Comparison of ENCODE assay signal across 23 mouse cellular contexts in the genomic region with DNA sequence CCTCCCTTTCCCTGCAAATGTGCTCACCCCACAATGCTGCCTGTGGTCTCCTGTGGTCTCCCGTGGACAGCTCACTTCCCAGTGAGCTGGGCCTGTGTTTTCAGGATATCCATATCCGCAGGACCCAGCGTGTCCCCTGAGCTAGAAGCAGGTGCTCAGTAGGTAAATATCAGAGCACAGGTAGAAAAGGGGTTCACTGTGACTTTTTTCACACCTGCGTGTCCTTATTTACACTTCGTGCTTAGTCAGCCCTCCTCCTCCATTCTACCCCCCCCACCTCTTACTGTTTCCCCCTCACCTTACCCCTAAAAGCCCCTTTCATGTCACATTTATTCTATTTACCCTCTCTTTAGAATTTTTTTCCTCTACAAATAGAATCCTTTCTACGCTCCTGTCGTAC. TPM values are rescaled to one million over a fixed set of nuclear protein-coding genes. Genes with fewer than 3 reads are reported as not detected.
DNase-seq lines count a peak whose midpoint lies in the region; ATAC-seq and TF ChIP-seq lines count a peak whose summit lies in the region.
"Had no signal": no experiment of that assay in that cellular context is flagged by ENCODE, and none has a peak within 500 bp of the region (broad histone marks: within the 10 kb centered on the region; RNA-seq: fewer than 3 reads in every experiment).

No protein-coding gene starts in this region.

- H3K4me3 ChIP-seq in ES-E14 (ENCODE audit: insufficient read depth in 1 of 2, low read depth in 1 of 2, low read length in 2 of 2, poor library complexity in 1 of 2, severe bottlenecking in 1 of 2), result no peak overlapping the region
- peak overlapping the region; percentile 21 to 30; a peak in 3 of 4 replicates for H3K4me3 ChIP-seq in liver, embryonic 14.5 days (ENCODE audit: insufficient read depth in 1 of 2, low read depth in 2 of 2, low read length in 2 of 2)
- H3K4me3 ChIP-seq in stomach, embryonic 15.5 days (replicated peaks), result 0 out of 2 replicates have a peak overlapping the region, but pooled peaks have one; percentile 3
- H3K4me3 ChIP-seq: embryonic facial prominence, embryonic 13.5 days; forebrain, embryonic 12.5 days; heart, embryonic 10.5 days; hindbrain, embryonic 13.5 days had no signal

- H3K27ac ChIP-seq in ES-E14 (ENCODE audit: insufficient read depth, low read depth, low read length, poor library complexity, severe bottlenecking), result no peak overlapping the region
- no peak overlapping the region for H3K27ac ChIP-seq in liver, embryonic 14.5 days
- H3K27ac ChIP-seq in stomach, embryonic 15.5 days, result no peak overlapping the region
- H3K27ac ChIP-seq: embryonic facial prominence, embryonic 13.5 days; forebrain, embryonic 12.5 days; heart, embryonic 10.5 days; hindbrain, embryonic 13.5 days had no signal

- no peaks in the 10 kb centered on the region for H3K9me3 ChIP-seq in ES-E14 (ENCODE audit: control insufficient read depth, insufficient read depth, low read depth, low read length)
- no peaks in the 10 kb centered on the region for H3K9me3 ChIP-seq in liver, embryonic 14.5 days (ENCODE audit: control insufficient read depth, low read length)
- no peaks in the 10 kb centered on the region for H3K9me3 ChIP-seq in stomach, embryonic 15.5 days
- H3K9me3 ChIP-seq: embryonic facial prominence, embryonic 13.5 days; forebrain, embryonic 12.5 days; heart, embryonic 10.5 days; hindbrain, embryonic 13.5 days had no signal

- no peaks in the 10 kb centered on the region for H3K27me3 ChIP-seq in liver, embryonic 14.5 days (ENCODE audit: control insufficient read depth, insufficient read depth, low read length)
- H3K27me3 ChIP-seq in stomach, embryonic 15.5 days (replicated peaks), result no peaks in the 10 kb centered on the region
- H3K27me3 ChIP-seq: embryonic facial prominence, embryonic 13.5 days; forebrain, embryonic 12.5 days; hindbrain, embryonic 13.5 days had no signal

- ATAC-seq in liver, embryonic 14.5 days (ENCODE audit: insufficient read depth), result no peak
- no peak for ATAC-seq in stomach, embryonic 15.5 days (ENCODE audit: insufficient read depth, low FRiP score, low read depth)
- ATAC-seq: activated CD4-positive, CD25-positive, alpha-beta regulatory T cell, adult 4 months; CD4-positive, CD25-positive, alpha-beta regulatory T cell, adult 4 months; forebrain, postnatal 0 days had no signal

- no peak overlapping the region for H3K9ac ChIP-seq in ES-E14 (ENCODE audit: insufficient read depth, low read depth, low read length, poor library complexity, severe bottlenecking)
- H3K9ac ChIP-seq in liver, embryonic 14.5 days (replicated peaks), result peak overlapping the region; percentile 32; the same call in 1 of the 2 replicates
- no peak overlapping the region for H3K9ac ChIP-seq in stomach, embryonic 15.5 days
- H3K9ac ChIP-seq: embryonic facial prominence, embryonic 13.5 days; forebrain, embryonic 12.5 days; forebrain, postnatal 0 days; hindbrain, embryonic 13.5 days had no signal

- H3K36me3 ChIP-seq in ES-E14 (ENCODE audit: control insufficient read depth, insufficient read depth, low read length, poor library complexity, severe bottlenecking), result no peaks in the 10 kb centered on the region
- H3K36me3 ChIP-seq in liver, embryonic 14.5 days (replicated peaks; ENCODE audit: control insufficient read depth, insufficient read depth, low read depth), result no peaks in the 10 kb centered on the region
- H3K36me3 ChIP-seq in stomach, embryonic 15.5 days, result no peaks in the 10 kb centered on the region
- H3K36me3 ChIP-seq: heart, embryonic 10.5 days had no signal

- intact Hi-C loops in gastrocnemius, postnatal 36 days (cut with DNase I), result no loop called here

- H3K4me1 ChIP-seq in ES-E14 (ENCODE audit: control insufficient read depth in 2 of 2, insufficient read depth in 2 of 2, low read length in 2 of 2, poor library complexity in 1 of 2), result peaks cover 2 to 5% of the 10 kb centered on the region in 2 experiments; a peak in 2 of 4 replicates
- peaks cover 46 to 61% of the 10 kb centered on the region in 2 experiments for H3K4me1 ChIP-seq in liver, embryonic 14.5 days (replicated peaks; ENCODE audit: control insufficient read depth in 2 of 2, insufficient read depth in 2 of 2, low read length in 1 of 2)
- H3K4me1 ChIP-seq in stomach, embryonic 15.5 days, result peaks cover 9% of the 10 kb centered on the region; the same call in 1 of the 2 replicates

- no peak for TF ChIP-seq EP300 in liver, embryonic 14.5 days (IDR thresholded peaks at IDR 0.05; ENCODE audit: low read depth)

- peak; percentile 56 for DNase-seq in heart, adult 11 months
- DNase-seq in heart, postnatal 4 days, result no peak
- DNase-seq in ES-E14 (ENCODE audit: low read depth, low spot score), result no peak
- no peak for DNase-seq in liver, embryonic 14.5 days (ENCODE audit: low read depth in 3 of 3, low spot score in 3 of 3)
- no peak for DNase-seq in ovary, adult 18-20 months (ENCODE audit: low spot score)
- no peak for DNase-seq in gastrocnemius, postnatal 36 days
- DNase-seq: adrenal gland, postnatal 14 days; B cell, adult 2 months; cerebellum, adult 18-20 months; cerebellum, adult 9-11 months; cerebellum, postnatal 36 days; forebrain, postnatal 0 days; gastrocnemius, postnatal 14 days; heart, adult 18-20 months; heart, postnatal 10 days had no signal

- WGBS in liver, embryonic 14.5 days (ENCODE audit: insufficient replicate concordance), result 65% methylated on average over 7 of the region's 7 CpGs
- 79% methylated on average over 7 of the region's 7 CpGs for WGBS in stomach, embryonic 15.5 days

- in situ Hi-C loops in ES-E14 (cut with MboI; ENCODE audit: low sequenced_read_pairs in 2 of 2, unreplicated experiment in 2 of 2), result no loop called here

- TF ChIP-seq CTCF in liver, embryonic 14.5 days (IDR thresholded peaks at IDR 0.05; ENCODE audit: low read depth), result no peak

- peak overlapping the region; percentile 67 for H3K4me2 ChIP-seq in liver, embryonic 14.5 days (ENCODE audit: low read depth)
- H3K4me2 ChIP-seq in stomach, embryonic 15.5 days, result no peak overlapping the region
- H3K4me2 ChIP-seq: embryonic facial prominence, embryonic 13.5 days; forebrain, embryonic 12.5 days; hindbrain, embryonic 13.5 days had no signal

TF ChIP-seq in ES-E14, 5 proteins besides CTCF, POLR2A, EP300 and RAD21:
- TF ChIP-seq HCFC1 (IDR thresholded peaks at IDR 0.05; ENCODE audit: borderline replicate concordance, insufficient read depth, low read length), result no peak
- peak; percentile 55; the same call in 1 of the 2 replicates for TF ChIP-seq MAFK (IDR thresholded peaks at IDR 0.05; ENCODE audit: insufficient read depth, low read depth, low read length)
- TF ChIP-seq CHD2 (IDR thresholded peaks at IDR 0.05; ENCODE audit: low read depth, low read length), result no peak
- no peak for TF ChIP-seq ZC3H11A (IDR thresholded peaks at IDR 0.05; ENCODE audit: borderline replicate concordance, low read depth, low read length)

RNA-seq across cellular contexts. Expression of gene Ntn4, which starts 42.7 kb away (rescaled TPM):
- total RNA-seq in heart, postnatal 4 days (2021), result 10 to 100 TPM; 41.3 to 43.2 TPM
- 0.85 and 1.9 TPM in 2 replicates for total RNA-seq in ES-E14 (2012; rRNA removed)
- polyA plus RNA-seq in liver, embryonic 14.5 days (2012; rRNA removed), result 0.44 and 0.52 TPM in 2 replicates
- polyA plus RNA-seq in liver, embryonic 14.5 days (2014; fragmentation: Nextera tagmentation; extraction: Ambion mirVana), result 0.05 and 0.11 TPM in 2 replicates
- 0.71 and 0.72 TPM in 2 replicates for polyA plus RNA-seq in stomach, embryonic 15.5 days (2015; fragmentation: Nextera tagmentation; extraction: Ambion mirVana)
- total RNA-seq in gastrocnemius, postnatal 36 days (2021), result 1 to 10 TPM; 6.7 to 7.4 TPM
- total RNA-seq: MEL had no signal

Comparison
In these comparisons a context has a peak if more than half of its experiments do, and no peak if none do; other contexts are left out.
1. H3K4me3 ChIP-seq: peak in liver, embryonic 14.5 days (2 of 2) and stomach, embryonic 15.5 days (single experiment); none in ES-E14 (0 of 2).
2. RNA of gene Ntn4, which starts 42.7 kb away (total RNA-seq): 41.3 to 43.2 TPM in heart, postnatal 4 days; 6.7 to 7.4 TPM in gastrocnemius, postnatal 36 days and 0.85 to 1.9 TPM in ES-E14; every median in the first group is over 4 times any median in the second.